Mouse (Mus musculus) neural tube, embryonic 11.5 days (tissue): ENCODE data around the gene Tiam1. TPM values are rescaled to one million over a fixed set of nuclear protein-coding genes. Genes with fewer than 3 reads are reported as not detected.

ENCODE experiments used
- ATAC-seq: fragments of 200-750 bp; cut with Nextera tagmentation; 2 replicates; pipeline ENCODE4 v1.8.0; 2017; ENCODE audit warnings: moderate number of reproducible peaks, mild to moderate bottlenecking, moderate TSS enrichment, moderate library complexity; ENCODE audit not compliant: insufficient read depth, low FRiP score, low TSS enrichment
- DNase-seq: peaks from one replicate; pipeline ENCODE4 v3.0.0-alpha.2; 2015; ENCODE audit warnings: low spot score
- H3K27ac ChIP-seq: fragments of 300-500 bp; sonication (generic); 2 replicates; pipeline ENCODE4 v1.5.1; 2014; ENCODE audit warnings: low read depth, mild to moderate bottlenecking, low read length
- H3K27me3 ChIP-seq: fragments of 300-500 bp; sonication (generic); 2 replicates; pipeline ENCODE4 v1.6.1; 2014; ENCODE audit warnings: mild to moderate bottlenecking, low read length, mixed read lengths; ENCODE audit not compliant: control insufficient read depth, insufficient read depth
- H3K36me3 ChIP-seq: fragments of 300-500 bp; sonication (generic); 2 replicates; pipeline ENCODE4 v1.6.1; 2014; ENCODE audit warnings: mild to moderate bottlenecking, low read length, moderate library complexity, mixed read lengths; ENCODE audit not compliant: control insufficient read depth, insufficient read depth
- H3K4me1 ChIP-seq: fragments of 300-500 bp; sonication (generic); 2 replicates; pipeline ENCODE4 v1.6.1; 2014; ENCODE audit warnings: low read length, mixed read lengths; ENCODE audit not compliant: control insufficient read depth, insufficient read depth
- H3K4me2 ChIP-seq: fragments of 300-500 bp; sonication (generic); 2 replicates; pipeline ENCODE4 v1.6.1; 2014; ENCODE audit warnings: low read depth, mild to moderate bottlenecking, moderate library complexity
- H3K4me3 ChIP-seq: fragments of 300-500 bp; sonication (generic); 2 replicates; pipeline ENCODE4 v1.5.1; 2014; ENCODE audit warnings: low read depth, low read length
- H3K9ac ChIP-seq: fragments of 300-500 bp; sonication (generic); 2 replicates; pipeline ENCODE4 v1.6.1; 2014; ENCODE audit warnings: mild to moderate bottlenecking, low read length
- H3K9me3 ChIP-seq: fragments of 300-500 bp; sonication (generic); 2 replicates; pipeline ENCODE4 v1.6.1; 2016; ENCODE audit warnings: low read length; ENCODE audit not compliant: control insufficient read depth
- WGBS: fragments of 180-500 bp; shearing (Covaris S2); extraction: QIAGEN DNeasy Blood & Tissue Kit; methylation state at CpG from one replicate; pipeline ENCODE4 v1.1.7; 2014; 5-methylcytosine and 5-hydroxymethylcytosine counted together
- polyA plus RNA-seq: library from polyadenylated mRNA; unstranded; fragments of >200 nt; fragmentation: Nextera tagmentation; extraction: Ambion mirVana; gene quantifications from 2 replicates; pipeline ENCODE4 v1.2.1, GENCODE M21; 2014

The Tiam1 gene
- polyA plus RNA-seq, 1 experiment from 2014 or later, result 27.7 TPM

DNA sequence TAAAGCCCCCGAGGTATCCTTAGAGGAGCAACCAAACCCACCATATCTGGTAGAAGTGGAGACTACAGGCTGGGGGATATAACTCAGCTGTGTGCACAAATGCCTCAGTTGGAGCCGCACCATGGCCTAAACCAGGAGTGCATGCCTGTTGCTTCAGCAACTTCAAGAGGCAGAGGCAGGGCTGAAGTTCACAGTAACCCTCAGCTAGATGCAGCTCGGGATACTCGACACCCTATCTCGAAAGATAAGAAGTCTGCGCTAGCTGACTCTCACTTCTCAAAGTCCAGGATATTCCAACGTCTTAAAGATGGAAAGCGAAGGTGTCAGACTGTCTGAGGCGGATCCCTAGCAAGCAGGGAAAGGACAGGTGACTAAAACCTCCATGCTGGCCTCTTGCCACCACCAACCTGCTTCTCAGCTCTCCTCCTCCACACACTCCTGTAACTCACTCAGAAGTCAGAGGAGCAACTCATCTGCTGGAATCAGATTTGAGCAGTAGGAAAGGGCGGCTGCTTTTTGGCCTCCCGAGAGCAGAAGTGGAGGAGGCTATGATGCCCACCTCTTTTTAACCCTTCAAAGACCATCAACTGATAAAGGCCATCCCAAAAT is 52.4 kb downstream of the Tiam1 start:
- no peaks in the 10 kb centered on the region for H3K9me3 ChIP-seq
- no peak overlapping the region for H3K9ac ChIP-seq
- no peak overlapping the region for H3K4me2 ChIP-seq
- H3K27me3 ChIP-seq, result no peaks in the 10 kb centered on the region
- no peak for ATAC-seq
- 82% methylated on average over 11 of the region's 11 CpGs for WGBS
- H3K4me3 ChIP-seq, result no peak overlapping the region
- no peak for DNase-seq
- H3K27ac ChIP-seq, result no peak overlapping the region
- no peaks in the 10 kb centered on the region for H3K36me3 ChIP-seq
- no peaks in the 10 kb centered on the region for H3K4me1 ChIP-seq

GRCm38 (mm10) chr16:90090368-90090767 is 53.2 kb downstream of the Tiam1 start:
- Histone ChIP-seq H3K4me1 (no peaks in the 10 kb centered on the region), H3K27me3 (no peaks in the 10 kb centered on the region), H3K9me3 (no peaks in the 10 kb centered on the region), H3K4me2 (no peak overlapping the region), H3K27ac (no peak overlapping the region), H3K9ac (no peak overlapping the region), H3K4me3 (no peak overlapping the region), H3K36me3 (no peaks in the 10 kb centered on the region)
- ATAC-seq (no peak), DNase-seq (no peak)
- 93% methylated on average over 13 of the region's 13 CpGs for WGBS

DNA sequence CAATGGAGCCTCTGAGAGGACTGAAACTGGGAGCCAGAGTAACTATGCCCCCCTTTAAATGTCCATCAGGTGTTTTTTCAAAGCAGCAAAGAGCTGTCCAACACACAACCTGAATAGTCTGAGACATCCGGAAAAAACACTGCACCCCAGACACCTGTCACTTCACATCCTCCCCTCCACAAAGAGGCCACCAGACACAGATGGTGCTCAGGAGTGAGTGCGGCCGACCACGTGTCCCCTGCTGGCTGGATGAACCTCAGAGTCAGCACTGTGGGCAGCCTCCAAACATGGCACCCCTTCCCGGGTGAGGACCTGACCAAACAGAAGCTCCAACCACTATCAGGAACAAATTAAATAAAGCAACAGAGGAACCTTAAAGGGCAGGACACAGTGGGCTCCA is 56.3 kb downstream of the Tiam1 start:
- ATAC-seq (no peak), DNase-seq (no peak)
- no peaks in the 10 kb centered on the region for H3K36me3 ChIP-seq
- 91% methylated on average over 5 of the region's 5 CpGs for WGBS
- H3K9ac ChIP-seq, result no peak overlapping the region
- no peaks in the 10 kb centered on the region for H3K27me3 ChIP-seq
- no peaks in the 10 kb centered on the region for H3K4me1 ChIP-seq
- no peak overlapping the region for H3K27ac ChIP-seq
- no peaks in the 10 kb centered on the region for H3K9me3 ChIP-seq
- H3K4me3 ChIP-seq, result no peak overlapping the region
- no peak overlapping the region for H3K4me2 ChIP-seq

DNA sequence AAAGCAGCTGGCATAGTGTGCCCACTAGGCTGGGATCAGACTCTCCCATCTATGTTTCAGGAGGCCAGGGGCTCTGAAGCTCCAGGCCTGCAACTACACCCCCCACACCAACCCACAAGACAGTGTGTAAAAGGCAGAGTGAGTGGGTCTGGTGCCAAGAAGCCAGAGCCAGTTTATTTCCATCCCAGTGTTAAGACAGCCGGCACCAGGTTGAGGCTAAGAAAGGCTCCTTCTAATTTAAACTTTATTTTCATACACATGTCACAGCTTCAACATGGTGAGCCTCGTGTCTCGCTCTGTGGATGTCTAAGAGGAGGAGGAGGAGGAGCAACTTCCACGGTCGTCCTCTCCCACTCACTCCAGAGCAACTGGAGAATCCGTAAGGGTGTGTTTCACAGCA is 57.5 kb downstream of the Tiam1 start:
- no peaks in the 10 kb centered on the region for H3K36me3 ChIP-seq
- no peak overlapping the region for H3K27ac ChIP-seq
- no peaks in the 10 kb centered on the region for H3K27me3 ChIP-seq
- no peaks in the 10 kb centered on the region for H3K9me3 ChIP-seq
- H3K4me1 ChIP-seq, result no peaks in the 10 kb centered on the region
- H3K4me2 ChIP-seq, result no peak overlapping the region
- DNase-seq, result no peak
- 90% methylated on average over 6 of the region's 6 CpGs for WGBS
- ATAC-seq, result no peak
- H3K4me3 ChIP-seq, result no peak overlapping the region
- no peak overlapping the region for H3K9ac ChIP-seq

GRCm38 (mm10) chr16:90085580-90085979 is 58.0 kb downstream of the Tiam1 start:
- Histone ChIP-seq H3K27me3 (no peaks in the 10 kb centered on the region), H3K9me3 (no peaks in the 10 kb centered on the region), H3K27ac (no peak overlapping the region), H3K4me1 (no peaks in the 10 kb centered on the region), H3K4me3 (no peak overlapping the region), H3K36me3 (no peaks in the 10 kb centered on the region), H3K4me2 (no peak overlapping the region), H3K9ac (no peak overlapping the region)
- no peak for ATAC-seq
- no peak for DNase-seq
- WGBS, result 91% methylated on average over 14 of the region's 14 CpGs

- no peak overlapping the region for H3K27ac ChIP-seq
- H3K4me1 ChIP-seq, result no peaks in the 10 kb centered on the region
- WGBS, result 86% methylated on average over 1 of the region's 1 CpGs
- H3K36me3 ChIP-seq, result no peaks in the 10 kb centered on the region
- H3K27me3 ChIP-seq, result no peaks in the 10 kb centered on the region
- no peak overlapping the region for H3K9ac ChIP-seq
- H3K4me3 ChIP-seq, result no peak overlapping the region
- no peak overlapping the region for H3K4me2 ChIP-seq
- ATAC-seq (no peak), DNase-seq (no peak)
- H3K9me3 ChIP-seq, result no peaks in the 10 kb centered on the region
These were observed 62.4 kb downstream of the Tiam1 start for GRCm38 (mm10) chr16:90081125-90081524.

DNA sequence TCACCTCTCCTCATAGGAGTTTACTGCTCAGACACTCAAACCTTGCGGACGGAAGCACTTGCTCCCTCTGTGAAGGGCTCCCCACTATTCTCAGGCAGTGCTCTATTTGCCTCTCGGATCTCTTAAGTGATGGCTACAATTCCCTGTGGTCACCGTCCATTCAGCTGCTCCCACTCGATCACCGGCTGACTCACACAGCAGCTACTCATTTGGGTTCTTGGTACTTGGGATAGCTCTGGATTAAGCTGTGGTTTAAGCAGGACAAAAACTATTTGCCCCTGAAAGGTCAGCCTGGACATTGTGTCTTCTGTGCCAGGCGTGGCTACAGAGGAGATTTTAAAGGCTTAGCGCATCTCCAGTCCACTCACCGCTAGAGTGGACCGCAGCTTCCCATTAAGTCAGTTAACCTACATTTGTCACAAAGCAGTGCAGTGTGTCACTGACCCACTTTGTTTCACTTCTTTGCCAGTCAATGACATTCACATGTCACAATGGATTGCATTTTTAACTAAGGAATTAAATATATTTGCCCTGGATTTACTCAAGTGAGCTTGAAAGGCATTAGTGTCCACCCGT is 64.7 kb downstream of the Tiam1 start:
- Histone ChIP-seq H3K9me3 (no peaks in the 10 kb centered on the region), H3K4me1 (peaks cover under 1% of the 10 kb centered on the region; the same call in 1 of the 2 replicates), H3K27me3 (no peaks in the 10 kb centered on the region), H3K4me3 (no peak overlapping the region), H3K27ac (no peak overlapping the region), H3K36me3 (no peaks in the 10 kb centered on the region), H3K9ac (no peak overlapping the region), H3K4me2 (no peak overlapping the region)
- no peak for DNase-seq
- ATAC-seq, result no peak
- WGBS, result 86% methylated on average over 11 of the region's 11 CpGs

DNA sequence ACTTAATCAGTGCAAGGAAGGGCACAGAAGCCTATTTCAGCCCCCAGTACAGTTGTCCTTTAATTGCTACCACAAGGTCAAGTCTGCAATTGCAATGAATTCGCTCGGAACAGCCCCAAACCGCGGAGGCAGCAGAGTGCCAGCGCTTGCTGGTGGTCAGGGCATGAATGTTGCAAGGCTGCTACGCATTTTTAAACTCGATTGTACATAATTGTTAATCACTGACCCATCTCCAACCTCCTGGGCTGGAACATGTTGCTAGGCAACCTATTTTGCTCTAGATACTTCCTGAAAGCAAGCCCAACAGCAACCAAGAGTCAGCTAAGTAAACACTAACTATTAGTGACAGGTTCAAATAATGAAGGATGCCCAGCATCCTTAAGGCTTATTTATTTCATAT is 70.1 kb downstream of the Tiam1 start:
- no peaks in the 10 kb centered on the region for H3K9me3 ChIP-seq
- no peaks in the 10 kb centered on the region for H3K27me3 ChIP-seq
- 0 out of 2 replicates have a peak overlapping the region, but pooled peaks have one; percentile 26 for H3K9ac ChIP-seq
- no peaks in the 10 kb centered on the region for H3K36me3 ChIP-seq
- H3K4me3 ChIP-seq, result no peak overlapping the region
- DNase-seq, result no peak
- 46% methylated on average over 7 of the region's 7 CpGs for WGBS
- H3K4me1 ChIP-seq, result peaks cover 14% of the 10 kb centered on the region
- H3K4me2 ChIP-seq, result no peak overlapping the region
- no peak for ATAC-seq
- no peak overlapping the region for H3K27ac ChIP-seq

DNA sequence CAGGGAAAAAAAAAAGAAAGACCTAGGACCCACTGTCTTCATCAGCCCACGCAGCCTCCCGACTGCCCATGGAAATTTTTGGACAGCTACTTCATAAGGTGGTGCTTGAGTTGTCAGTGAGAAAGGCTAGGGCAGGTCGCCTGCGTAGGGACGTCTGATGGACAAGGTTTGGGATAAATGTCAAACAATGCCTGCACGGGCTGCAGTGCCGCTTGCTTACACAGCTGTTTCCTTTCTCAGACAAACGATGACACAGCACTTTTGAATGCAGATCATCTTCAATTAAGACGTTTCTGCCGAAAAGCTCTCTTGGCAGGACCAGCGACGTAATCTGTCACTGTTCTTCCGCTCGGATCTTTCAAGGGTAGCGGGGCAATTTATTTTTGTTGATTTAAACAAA is 70.9 kb downstream of the Tiam1 start:
- Histone ChIP-seq H3K9ac (peak overlapping the region; percentile 9; the same call in 1 of the 2 replicates), H3K27me3 (no peaks in the 10 kb centered on the region)

More for the DNA sequence above, 70.9 kb downstream of the Tiam1 start:
- ATAC-seq (peak; percentile 17; the same call in 1 of the 2 replicates), DNase-seq (no peak)
- H3K4me3 ChIP-seq, result no peak overlapping the region
- peaks cover 14% of the 10 kb centered on the region for H3K4me1 ChIP-seq
- H3K36me3 ChIP-seq, result no peaks in the 10 kb centered on the region
- H3K4me2 ChIP-seq, result no peak overlapping the region
- H3K9me3 ChIP-seq, result no peaks in the 10 kb centered on the region
- H3K27ac ChIP-seq, result no peak overlapping the region
- WGBS, result 29% methylated on average over 15 of the region's 15 CpGs
